Mouse (Mus musculus) C2C12 (cell line): Measurements from ENCODE around the gene Tm7sf2. TPM values are rescaled to one million over a fixed set of nuclear protein-coding genes. Genes with fewer than 3 reads are reported as not detected.

Experiments used
- H3K27me3 ChIP-seq: one replicate; pipeline ENCODE4 v1.6.1; 2011; ENCODE audit not compliant: control insufficient read depth, insufficient read depth, insufficient read length
- H3K36me3 ChIP-seq: one replicate; pipeline ENCODE4 v1.6.1; 2011; ENCODE audit not compliant: control insufficient read depth, insufficient read depth
- H3K4me3 ChIP-seq: one replicate; pipeline ENCODE4 v1.5.1; 2011; ENCODE audit warnings: mild to moderate bottlenecking, control low read depth; ENCODE audit not compliant: poor library complexity, insufficient read depth, severe bottlenecking
- H3K79me2 ChIP-seq: one replicate; pipeline ENCODE4 v1.6.1; 2011; ENCODE audit not compliant: control insufficient read depth, insufficient read depth
- H3K79me3 ChIP-seq: one replicate; pipeline ENCODE4 v1.6.1; 2011; ENCODE audit warnings: low read depth, control low read depth
- H3ac ChIP-seq: one replicate; pipeline ENCODE3; 2011; ENCODE audit warnings: low read depth; ENCODE audit not compliant: control insufficient read depth, insufficient read length
- CEBPB ChIP-seq: IDR thresholded peaks from one replicate; pipeline ENCODE4 v1.6.1; 2011; ENCODE audit warnings: low read depth, mild to moderate bottlenecking, control low read depth, moderate library complexity
- CTCF ChIP-seq: IDR thresholded peaks from one replicate; pipeline ENCODE4 v1.5.1; 2011; ENCODE audit not compliant: control insufficient read depth, insufficient read depth, insufficient read length
- FOSL1 ChIP-seq: IDR thresholded peaks from one replicate; pipeline ENCODE4 v1.8.0; 2011; ENCODE audit warnings: mild to moderate bottlenecking, low read length; ENCODE audit not compliant: poor library complexity, insufficient read depth, severe bottlenecking
- MAX ChIP-seq: IDR thresholded peaks from one replicate; pipeline ENCODE4 v1.6.1; 2011; ENCODE audit warnings: mild to moderate bottlenecking, control low read depth
- MYOD1 ChIP-seq: IDR thresholded peaks from one replicate; pipeline ENCODE4 v1.6.1; 2011; ENCODE audit warnings: low read depth; ENCODE audit not compliant: control insufficient read depth, insufficient read length
- MYOG ChIP-seq: IDR thresholded peaks from one replicate; pipeline ENCODE4 v1.6.1; 2011; ENCODE audit not compliant: control insufficient read depth, insufficient read length; ENCODE audit errors: extremely low read depth
- USF1 ChIP-seq: IDR thresholded peaks from one replicate; pipeline ENCODE4 v1.6.1; 2011; ENCODE audit warnings: low read depth, mild to moderate bottlenecking, control low read depth, moderate library complexity
- polyA plus RNA-seq: library from polyadenylated mRNA; unstranded; fragments of >200 nt; fragmentation: generic; extraction: Trizol; gene quantifications from one replicate; pipeline ENCODE4 v1.2.1, GENCODE M21; 2012; ENCODE audit warnings: missing spikeins

The Tm7sf2 gene
- polyA plus RNA-seq, 1 experiment: 14.7 TPM

DNA sequence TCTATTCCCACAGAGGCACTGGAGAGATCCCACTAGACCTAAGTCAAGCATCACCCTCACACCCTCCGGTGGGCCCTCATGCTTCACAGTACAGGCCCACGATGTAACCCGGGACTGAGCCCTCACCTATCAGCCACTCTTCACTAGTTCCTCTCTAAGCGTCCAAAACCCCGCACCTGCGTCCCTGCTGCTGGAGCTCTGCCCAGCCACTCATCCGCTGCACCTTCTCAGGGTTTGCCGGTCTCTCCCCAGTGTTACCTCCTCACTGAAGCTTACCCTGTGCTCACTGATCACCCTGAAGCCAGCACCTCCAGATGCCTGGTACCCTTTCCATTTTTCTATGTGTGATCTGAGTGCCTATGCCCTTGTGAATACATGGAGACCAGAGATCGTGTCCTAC is 25.9 kb downstream of the Tm7sf2 start:
- Histone ChIP-seq H3K79me3 (peaks cover under 1% of the 10 kb centered on the region), H3K36me3 (no peaks in the 10 kb centered on the region), H3K79me2 (peaks cover 4% of the 10 kb centered on the region), H3K4me3 (no peak overlapping the region), H3ac (no peak overlapping the region), H3K27me3 (no peaks in the 10 kb centered on the region)
- TF ChIP-seq MYOD1 (no peak), FOSL1 (no peak), CEBPB (no peak), MYOG (no peak), CTCF (no peak), USF1 (no peak), MAX (no peak)

DNA sequence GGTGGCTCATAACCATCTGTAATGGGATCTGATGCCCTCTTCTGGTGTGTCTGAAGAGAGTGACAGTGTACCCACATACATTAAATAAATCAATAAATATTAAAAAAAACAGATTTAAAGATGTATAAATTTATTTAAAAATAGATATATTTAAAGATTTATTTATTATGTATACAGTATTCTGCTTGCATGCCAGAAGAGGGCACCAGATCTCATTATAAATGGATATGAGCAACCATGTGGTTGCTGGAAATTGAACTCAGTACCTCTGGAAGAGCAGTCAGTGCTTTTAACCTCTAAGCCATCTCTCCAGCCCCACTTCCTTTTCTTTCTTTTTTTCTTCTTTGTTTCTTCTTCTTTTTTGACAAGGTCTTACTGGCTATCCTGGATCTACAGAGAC is 28.2 kb downstream of the Tm7sf2 start:
- no peaks in the 10 kb centered on the region for H3K79me2 ChIP-seq
- TF ChIP-seq USF1: no peak
- no peak for TF ChIP-seq CEBPB
- TF ChIP-seq CTCF: no peak
- no peak for TF ChIP-seq MYOD1
- no peak for TF ChIP-seq FOSL1
- TF ChIP-seq MAX: no peak
- no peak for TF ChIP-seq MYOG
- H3K27me3 ChIP-seq: no peaks in the 10 kb centered on the region
- H3K79me3 ChIP-seq: no peaks in the 10 kb centered on the region
- H3K36me3 ChIP-seq: no peaks in the 10 kb centered on the region
- H3K4me3 ChIP-seq: no peak overlapping the region
- no peak overlapping the region for H3ac ChIP-seq

DNA sequence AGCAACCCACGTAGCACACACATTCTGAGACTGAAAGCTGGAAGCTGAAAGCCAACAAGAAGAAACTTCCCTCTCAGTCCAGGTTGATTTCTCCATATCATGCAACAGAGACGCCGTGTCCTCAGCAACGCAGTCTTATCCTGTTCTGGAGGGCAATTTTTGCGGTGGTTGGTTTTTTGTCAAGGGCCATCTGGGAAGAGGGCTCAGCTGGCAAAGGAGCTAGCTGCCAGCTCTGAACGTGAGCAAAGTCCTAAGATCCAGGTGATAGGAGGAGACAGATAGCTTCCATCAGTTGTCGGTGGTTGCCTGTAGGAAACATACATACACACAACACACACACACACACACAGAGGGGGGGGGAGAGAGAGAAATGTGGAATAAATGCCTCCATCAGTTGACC is 29.8 kb downstream of the Tm7sf2 start:
- no peaks in the 10 kb centered on the region for H3K79me2 ChIP-seq
- no peak overlapping the region for H3ac ChIP-seq
- no peaks in the 10 kb centered on the region for H3K27me3 ChIP-seq
- H3K4me3 ChIP-seq: no peak overlapping the region
- H3K36me3 ChIP-seq: no peaks in the 10 kb centered on the region
- no peak for TF ChIP-seq USF1
- TF ChIP-seq MAX: no peak
- no peak for TF ChIP-seq FOSL1
- no peak for TF ChIP-seq MYOD1
- no peak for TF ChIP-seq CTCF
- TF ChIP-seq CEBPB: no peak
- TF ChIP-seq MYOG: no peak
- H3K79me3 ChIP-seq: no peaks in the 10 kb centered on the region

DNA sequence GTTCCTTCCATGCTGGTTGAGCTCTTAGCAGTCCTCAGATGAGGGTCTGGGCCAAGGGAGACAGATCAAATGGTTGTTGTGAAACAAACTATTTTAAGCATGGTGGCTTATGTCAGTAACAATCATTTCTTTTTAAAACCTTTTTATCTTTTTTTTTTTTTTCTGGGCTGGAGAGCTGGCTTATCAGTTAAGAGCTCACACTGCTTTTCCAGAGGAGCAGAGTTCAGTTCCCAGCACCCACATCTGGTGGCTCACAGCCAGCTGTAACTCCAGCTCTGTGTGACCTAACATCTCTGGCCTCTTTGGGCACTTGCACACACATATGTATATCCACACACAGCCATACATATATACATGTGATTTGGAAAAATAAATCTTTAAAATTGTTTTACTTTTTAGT is 30.5 kb downstream of the Tm7sf2 start:
- Histone ChIP-seq H3K27me3 (peaks cover under 1% of the 10 kb centered on the region), H3K4me3 (no peak overlapping the region), H3K79me3 (no peaks in the 10 kb centered on the region), H3ac (no peak overlapping the region), H3K79me2 (no peaks in the 10 kb centered on the region), H3K36me3 (no peaks in the 10 kb centered on the region)
- no peak for TF ChIP-seq USF1
- no peak for TF ChIP-seq MAX
- TF ChIP-seq MYOD1: no peak
- no peak for TF ChIP-seq CEBPB
- no peak for TF ChIP-seq MYOG
- no peak for TF ChIP-seq FOSL1
- no peak for TF ChIP-seq CTCF

DNA sequence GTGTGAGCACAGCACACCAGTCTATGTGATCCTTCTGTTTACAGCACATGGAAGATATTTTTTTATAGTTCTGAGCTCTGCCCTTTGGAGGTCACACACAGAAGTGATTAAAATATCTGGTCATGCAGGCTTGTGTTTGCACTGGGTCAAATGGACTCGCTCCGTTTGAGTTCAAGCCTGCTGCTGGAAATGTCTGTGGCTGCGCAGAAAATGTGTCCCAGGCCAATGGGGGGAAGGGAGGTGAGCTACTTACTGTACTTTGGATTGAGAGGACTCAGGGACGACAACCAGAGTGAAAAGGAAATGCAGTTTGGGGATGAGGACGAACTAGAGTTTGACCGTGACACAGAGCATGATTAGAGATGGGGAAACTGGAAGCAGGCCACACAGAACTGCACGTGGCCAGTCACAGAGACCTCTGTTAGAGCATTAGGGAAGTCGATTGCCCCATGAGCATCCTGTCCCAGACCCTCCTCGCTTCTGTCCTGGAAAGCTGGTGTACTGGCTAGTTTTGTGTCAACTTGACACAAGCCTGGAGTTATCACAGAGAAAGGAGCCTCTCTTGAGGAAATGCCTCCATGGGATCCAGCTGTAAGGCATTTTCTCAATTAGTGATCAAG is 32.1 kb downstream of the Tm7sf2 start:
- H3ac ChIP-seq: no peak overlapping the region
- no peaks in the 10 kb centered on the region for H3K36me3 ChIP-seq
- peaks cover 3% of the 10 kb centered on the region for H3K27me3 ChIP-seq
- no peaks in the 10 kb centered on the region for H3K79me3 ChIP-seq
- H3K4me3 ChIP-seq: no peak overlapping the region
- no peak for TF ChIP-seq USF1
- no peak for TF ChIP-seq FOSL1
- no peak for TF ChIP-seq MYOG
- no peak for TF ChIP-seq MAX
- no peak for TF ChIP-seq MYOD1
- TF ChIP-seq CTCF: no peak
- TF ChIP-seq CEBPB: no peak
- no peaks in the 10 kb centered on the region for H3K79me2 ChIP-seq
